Mouse (Mus musculus) ES-E14 (cell line): ENCODE data around the gene Arap1.

Experiments used
- MAFK ChIP-seq: IDR thresholded peaks from 2 replicates; pipeline ENCODE4 v1.6.1; 2014; ENCODE audit warnings: mild to moderate bottlenecking, low read depth, low read length, inconsistent platforms; ENCODE audit not compliant: insufficient read depth
- ZC3H11A ChIP-seq: IDR thresholded peaks from 2 replicates; pipeline ENCODE4 v1.6.1; 2012; ENCODE audit warnings: low read depth, mild to moderate bottlenecking, inconsistent platforms, low read length, borderline replicate concordance

DNA sequence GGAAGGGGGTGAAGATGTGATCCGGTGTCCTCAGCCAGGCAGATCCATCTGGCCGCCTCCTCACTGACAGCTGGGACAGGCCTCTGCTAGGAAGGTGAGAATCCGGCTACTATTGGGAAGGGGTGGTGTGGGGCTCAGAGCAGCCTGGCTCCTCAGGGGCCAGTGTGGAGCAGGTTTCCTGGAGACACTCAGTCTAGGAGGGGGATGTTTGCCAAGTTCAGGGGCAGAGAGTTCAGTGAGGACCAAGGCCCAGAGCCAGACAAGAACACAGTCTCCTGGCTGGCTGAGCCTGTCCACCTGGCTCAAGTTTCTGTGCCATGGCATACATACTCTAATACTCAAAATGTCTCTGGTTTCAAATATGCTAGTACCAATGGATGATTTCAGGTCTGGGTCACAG is 10.5 kb upstream of the Arap1 start:
- TF ChIP-seq MAFK (no peak), ZC3H11A (no peak)
